Mouse (Mus musculus) forebrain, postnatal 0 days (tissue): ENCODE measurements around the gene Clec1a. TPM values are rescaled to one million over a fixed set of nuclear protein-coding genes. Genes with fewer than 3 reads are reported as not detected.
A peak's percentile ranks its signal among the peaks of the same experiment; 100 is the strongest.

ENCODE experiments used
- ATAC-seq: fragments of 200-750 bp; cut with Nextera tagmentation; 2 replicates; pipeline ENCODE4 v1.8.0; 2017; ENCODE audit warnings: mild to moderate bottlenecking, moderate library complexity
- DNase-seq: peaks from one replicate; pipeline ENCODE4 v3.0.0-alpha.2; 2015
- H3K27ac ChIP-seq: fragments of 300-500 bp; sonication (generic); 2 replicates; pipeline ENCODE4 v1.5.1; 2014; ENCODE audit warnings: low read depth, mild to moderate bottlenecking, antibody characterized with exemption, low read length, moderate library complexity, mixed read lengths
- H3K27me3 ChIP-seq: fragments of 300-500 bp; sonication (generic); 2 replicates; pipeline ENCODE4 v1.6.1; 2014; ENCODE audit warnings: mild to moderate bottlenecking, low read length, mixed read lengths; ENCODE audit not compliant: insufficient read depth
- H3K36me3 ChIP-seq: fragments of 300-500 bp; sonication (generic); 2 replicates; pipeline ENCODE4 v1.6.1; 2014; ENCODE audit warnings: mild to moderate bottlenecking, moderate library complexity; ENCODE audit not compliant: insufficient read depth
- H3K4me1 ChIP-seq: fragments of 300-500 bp; sonication (generic); 2 replicates; pipeline ENCODE4 v1.6.1; 2014; ENCODE audit warnings: antibody characterized with exemption; ENCODE audit not compliant: insufficient read depth
- H3K4me2 ChIP-seq: fragments of 300-500 bp; sonication (generic); 2 replicates; pipeline ENCODE4 v1.6.1; 2014; ENCODE audit warnings: low read depth, mild to moderate bottlenecking, moderate library complexity
- H3K4me3 ChIP-seq: fragments of 300-500 bp; sonication (generic); 2 replicates; pipeline ENCODE4 v1.5.1; 2014; ENCODE audit warnings: low read depth, low read length, mixed read lengths
- H3K9ac ChIP-seq: fragments of 300-500 bp; sonication (generic); 2 replicates; pipeline ENCODE4 v1.6.1; 2014; ENCODE audit warnings: mild to moderate bottlenecking
- H3K9me3 ChIP-seq: fragments of 300-500 bp; sonication (generic); 2 replicates; pipeline ENCODE4 v1.6.1; 2016; ENCODE audit warnings: low read length
- CTCF ChIP-seq: sonication (generic); IDR thresholded peaks from 2 replicates; pipeline ENCODE4 v1.5.1; 2016; ENCODE audit warnings: antibody characterized with exemption, control low read depth, low read depth
- WGBS: fragments of 180-500 bp; shearing (Covaris S2); extraction: QIAGEN DNeasy Blood & Tissue Kit; methylation state at CpG from one replicate; pipeline ENCODE4 v1.1.7; 2014; 5-methylcytosine and 5-hydroxymethylcytosine counted together
- polyA plus RNA-seq: library from polyadenylated mRNA; unstranded; fragments of >200 nt; fragmentation: Nextera tagmentation; extraction: Ambion mirVana; gene quantifications from 2 replicates; pipeline ENCODE4 v1.2.1, GENCODE M21; 2015
- total RNA-seq: library from RNA; depleted of rRNA; stranded (reverse); fragments of >200 nt; gene quantifications from 2 replicates; pipeline ENCODE4 v1.2.3, GENCODE M21; 2014

Clec1a gene
- total and polyA plus RNA-seq, 2 experiments from 2014 or later, result 0.97 to 1.4 TPM

DNA sequence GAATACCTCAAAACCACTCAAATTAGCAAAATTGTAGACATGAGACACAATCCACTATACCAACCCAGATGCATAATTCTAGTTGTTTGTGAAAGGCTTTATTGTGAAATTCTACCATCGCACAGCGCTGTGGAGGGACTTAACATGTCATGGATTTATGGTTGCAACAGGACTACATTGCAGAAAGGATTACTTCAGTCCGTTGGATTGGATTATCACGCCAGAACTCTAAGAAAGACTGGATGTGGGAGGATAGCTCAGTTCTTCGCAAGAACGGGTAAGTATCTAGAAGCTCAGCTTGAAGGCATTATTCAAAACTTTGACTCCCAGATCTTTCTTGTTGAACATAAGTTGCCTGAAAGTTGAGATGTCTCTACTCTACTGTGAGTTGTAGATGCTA is 48.4 kb downstream of the Clec1a start:
- WGBS, result 77% methylated on average over 6 of the region's 6 CpGs
- H3K4me3 ChIP-seq, result no peak overlapping the region
- no peaks in the 10 kb centered on the region for H3K36me3 ChIP-seq
- TF ChIP-seq CTCF, result no peak
- H3K4me1 ChIP-seq, result no peaks in the 10 kb centered on the region
- no peak overlapping the region for H3K27ac ChIP-seq
- DNase-seq (no peak), ATAC-seq (no peak)
- no peaks in the 10 kb centered on the region for H3K9me3 ChIP-seq
- no peak overlapping the region for H3K4me2 ChIP-seq
- no peaks in the 10 kb centered on the region for H3K27me3 ChIP-seq
- no peak overlapping the region for H3K9ac ChIP-seq

DNA sequence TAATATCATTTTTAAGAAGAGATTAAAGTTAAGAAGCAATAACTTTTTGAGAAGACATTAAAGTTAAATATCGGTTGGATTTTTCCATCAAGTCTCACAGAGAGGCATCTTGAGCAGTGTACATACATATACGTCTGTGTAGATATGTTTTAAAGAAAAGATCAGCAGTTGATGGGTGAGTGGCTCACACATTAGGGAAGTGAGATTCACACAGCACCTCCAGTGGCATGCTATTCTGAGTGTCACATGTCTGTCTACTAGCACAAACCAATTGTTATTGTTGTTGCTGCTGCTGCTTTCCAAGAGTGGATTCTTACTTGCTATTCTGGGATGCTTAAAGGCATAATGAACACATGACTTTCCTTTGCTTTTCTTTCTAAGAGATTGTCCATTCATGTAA is 49.4 kb downstream of the Clec1a start:
- TF ChIP-seq CTCF, result no peak
- Histone ChIP-seq H3K4me1 (no peaks in the 10 kb centered on the region), H3K9me3 (no peaks in the 10 kb centered on the region), H3K27me3 (no peaks in the 10 kb centered on the region), H3K9ac (no peak overlapping the region), H3K27ac (no peak overlapping the region), H3K4me3 (no peak overlapping the region), H3K4me2 (no peak overlapping the region), H3K36me3 (no peaks in the 10 kb centered on the region)
- ATAC-seq (no peak), DNase-seq (no peak)
- 95% methylated on average over 2 of the region's 2 CpGs for WGBS

DNA sequence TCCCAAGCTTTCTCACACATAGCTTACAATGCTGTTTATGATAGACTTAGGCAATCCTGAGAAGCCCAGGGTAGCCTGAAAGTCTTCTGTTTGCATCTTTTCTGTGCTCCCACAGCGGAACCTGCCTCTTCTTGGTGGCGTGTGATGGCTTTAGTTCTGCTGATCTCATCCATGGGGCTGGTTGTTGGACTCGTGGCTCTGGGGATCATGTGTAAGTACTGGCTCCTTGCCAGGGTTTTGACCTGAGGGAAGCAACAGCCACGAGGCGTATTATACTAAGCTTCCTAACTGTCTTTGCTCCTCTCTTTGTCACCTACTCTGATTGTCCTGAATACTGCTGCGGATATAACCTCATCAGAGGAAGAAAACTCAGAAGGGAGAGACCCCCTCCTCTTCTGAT is 51.9 kb downstream of the Clec1a start:
- 56% methylated on average over 6 of the region's 6 CpGs for WGBS
- no peaks in the 10 kb centered on the region for H3K4me1 ChIP-seq
- ATAC-seq, result no peak
- TF ChIP-seq CTCF, result no peak
- no peaks in the 10 kb centered on the region for H3K36me3 ChIP-seq
- H3K4me3 ChIP-seq, result no peak overlapping the region
- H3K27me3 ChIP-seq, result no peaks in the 10 kb centered on the region
- no peak overlapping the region for H3K4me2 ChIP-seq
- no peaks in the 10 kb centered on the region for H3K9me3 ChIP-seq
- DNase-seq, result no peak
- no peak overlapping the region for H3K27ac ChIP-seq
- no peak overlapping the region for H3K9ac ChIP-seq

DNA sequence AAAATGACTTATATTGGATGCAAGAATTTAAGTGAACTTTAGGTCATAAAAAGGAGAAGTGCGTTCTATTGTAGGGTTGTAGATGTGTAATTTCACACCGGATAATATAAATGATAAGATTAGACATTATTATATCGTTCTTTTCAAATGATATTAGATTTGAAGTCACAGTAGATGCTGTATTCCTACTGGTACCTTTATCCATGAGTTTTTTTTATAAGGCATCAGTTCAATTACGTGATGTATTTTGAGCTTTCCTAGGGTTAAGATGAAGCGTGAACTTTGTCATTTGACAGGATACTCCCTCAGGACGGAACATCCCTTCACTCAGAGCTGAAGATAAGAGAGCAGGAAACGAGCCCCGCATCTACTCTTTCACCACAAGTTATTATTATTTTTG is 54.8 kb downstream of the Clec1a start, which contains the start of gene Clec1b:
Clec1b (plus strand) TSS at position 301 of the 400 bp plus-strand sequence.
- no peak for TF ChIP-seq CTCF
- H3K4me2 ChIP-seq, result no peak within 1 kb of the TSS
- no peaks in the 10 kb centered on the region for H3K9me3 ChIP-seq
- no peaks in the 10 kb centered on the region for H3K27me3 ChIP-seq
- H3K27ac ChIP-seq, result no peak within 1 kb of the TSS
- H3K4me3 ChIP-seq, result no peak within 1 kb of the TSS
- H3K9ac ChIP-seq, result no peak within 1 kb of the TSS
- no peak for DNase-seq
- WGBS, result 92% methylated on average over 8 of the region's 8 CpGs
- no peak for ATAC-seq
- no peaks in the 10 kb centered on the region for H3K4me1 ChIP-seq
- H3K36me3 ChIP-seq, result no peaks in the 10 kb centered on the region

DNA sequence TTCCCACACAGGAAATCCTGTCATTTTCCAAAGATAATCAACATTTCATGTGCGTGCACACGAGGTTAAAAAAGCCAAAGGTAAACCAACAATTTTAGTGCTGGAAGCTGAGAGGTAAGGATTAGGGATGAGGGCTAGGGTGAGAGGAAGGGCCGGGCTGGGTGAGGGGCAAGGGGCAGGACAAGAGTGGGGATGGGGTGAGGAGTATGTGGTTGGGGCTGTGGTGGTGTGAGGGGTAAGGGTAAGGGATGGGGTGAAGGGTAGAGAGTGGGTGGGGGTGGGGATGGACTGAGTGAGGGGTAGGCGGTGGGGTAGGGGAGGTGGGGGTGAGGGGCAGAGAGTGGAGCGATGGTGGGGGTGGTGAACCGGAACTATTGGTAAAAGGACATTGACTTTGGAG is 58.1 kb downstream of the Clec1a start:
- Histone ChIP-seq H3K4me3 (no peak overlapping the region), H3K4me2 (no peak overlapping the region), H3K9me3 (no peaks in the 10 kb centered on the region), H3K36me3 (no peaks in the 10 kb centered on the region), H3K4me1 (no peaks in the 10 kb centered on the region), H3K9ac (no peak overlapping the region), H3K27ac (no peak overlapping the region), H3K27me3 (no peaks in the 10 kb centered on the region)
- no peak for TF ChIP-seq CTCF
- DNase-seq (no peak), ATAC-seq (peak; percentile 36; the same call in 1 of the 2 replicates)
- WGBS, result 78% methylated on average over 6 of the region's 6 CpGs

DNA sequence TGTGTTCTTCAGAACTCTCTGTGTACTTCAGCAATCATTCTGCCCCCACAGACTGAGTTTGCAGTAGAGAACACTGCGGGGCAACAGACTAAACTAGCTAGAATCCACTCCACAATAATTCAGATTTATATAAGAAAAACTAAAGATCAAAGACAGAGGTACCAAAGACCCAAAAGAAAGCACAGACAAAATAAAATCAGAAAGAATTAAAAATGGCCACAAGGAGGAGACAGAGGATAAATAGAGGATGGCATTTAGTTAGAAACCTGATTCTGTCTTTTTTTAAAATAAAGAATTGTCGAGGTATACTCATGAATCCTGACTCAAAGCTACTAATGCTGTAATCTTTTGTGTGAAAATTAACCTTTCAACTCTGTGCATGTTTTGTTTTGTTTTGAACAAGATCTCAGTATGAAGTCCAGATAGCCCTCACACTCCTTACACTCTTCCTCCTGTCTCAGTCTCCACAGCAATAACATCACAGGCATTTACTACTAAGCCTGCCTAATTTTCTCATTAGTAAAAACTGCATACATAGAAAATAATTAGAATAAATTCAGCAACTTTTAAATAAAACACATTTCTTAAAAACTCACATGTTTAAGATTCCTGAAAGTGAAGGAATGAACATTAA is 58.6 kb downstream of the Clec1a start:
- H3K9me3 ChIP-seq, result no peaks in the 10 kb centered on the region
- H3K27ac ChIP-seq, result no peak overlapping the region
- no peak overlapping the region for H3K9ac ChIP-seq
- H3K4me3 ChIP-seq, result no peak overlapping the region
- H3K36me3 ChIP-seq, result no peaks in the 10 kb centered on the region
- H3K27me3 ChIP-seq, result no peaks in the 10 kb centered on the region
- ATAC-seq (peak; percentile 64; the same call in 1 of the 2 replicates), DNase-seq (peak; percentile 52)
- H3K4me2 ChIP-seq, result no peak overlapping the region
- TF ChIP-seq CTCF, result peak; percentile 74
- H3K4me1 ChIP-seq, result no peaks in the 10 kb centered on the region
- 29% methylated on average over 2 of the region's 2 CpGs for WGBS

DNA sequence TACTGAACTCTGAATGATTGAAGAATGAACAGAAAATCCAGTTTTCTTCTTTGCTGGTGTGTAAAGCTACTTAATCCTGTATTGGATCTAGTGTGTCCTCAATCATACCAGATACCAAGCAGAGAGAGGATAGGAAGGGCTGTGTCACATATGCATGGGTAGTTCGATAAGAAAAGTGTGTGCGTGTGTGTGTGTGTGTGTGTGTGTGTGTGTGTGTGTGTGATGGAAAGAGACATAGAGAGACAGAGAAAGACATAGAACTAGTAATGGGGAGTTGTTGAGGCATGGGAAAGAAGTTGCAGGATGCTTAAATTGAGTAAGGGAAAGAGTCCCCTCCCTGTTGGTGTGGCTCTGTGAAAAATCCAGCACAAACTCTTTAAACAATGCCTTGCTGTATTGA is 66.0 kb downstream of the Clec1a start, which contains the start of gene Clec12b:
Clec12b (minus strand) TSS at position 101 of the 400 bp plus-strand sequence.
- H3K4me2 ChIP-seq, result no peak within 1 kb of the TSS
- no peak within 1 kb of the TSS for H3K4me3 ChIP-seq
- no peak within 1 kb of the TSS for H3K27ac ChIP-seq
- WGBS, result 77% methylated on average over 2 of the region's 2 CpGs
- H3K9me3 ChIP-seq, result no peaks in the 10 kb centered on the region
- no peaks in the 10 kb centered on the region for H3K27me3 ChIP-seq
- TF ChIP-seq CTCF, result no peak
- no peak for ATAC-seq
- DNase-seq, result no peak
- no peak within 1 kb of the TSS for H3K9ac ChIP-seq
- H3K4me1 ChIP-seq, result no peaks in the 10 kb centered on the region
- H3K36me3 ChIP-seq, result no peaks in the 10 kb centered on the region
